Mouse (Mus musculus): ENCODE results near the gene Slc35a3. TPM values are rescaled to one million over a fixed set of nuclear protein-coding genes. Genes with fewer than 3 reads are reported as not detected.
"Not testable (repeated sequence)": the region's sequence is repeated elsewhere in the genome, so short reads cannot be mapped to it uniquely, and the experiment has no call there.

Slc35a3 gene
- 48.4 and 57.3 TPM in 2 replicates for total RNA-seq (2017)

DNA sequence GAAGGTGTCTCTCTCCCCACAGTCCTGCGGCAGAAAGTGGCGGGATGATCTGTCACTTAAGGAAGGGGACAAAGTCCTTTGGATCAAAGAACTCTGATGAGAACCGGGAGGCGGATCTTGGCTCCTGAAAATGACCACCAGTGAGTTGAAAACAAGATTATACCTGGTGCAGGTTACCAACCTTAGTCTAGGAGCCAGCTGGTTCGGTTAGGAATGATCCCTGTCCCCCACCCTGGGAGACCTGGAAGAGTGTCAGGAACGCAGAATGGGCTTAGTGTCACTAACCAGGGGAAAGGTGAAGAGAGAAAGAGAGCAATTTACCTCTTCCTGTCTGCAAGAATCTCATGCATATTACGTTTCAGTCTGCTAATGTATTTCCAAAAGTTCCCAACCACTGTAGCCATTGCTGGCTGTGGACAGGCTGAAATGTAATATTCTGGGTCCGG, at the start of gene Slc35a3:
TSS of gene Slc35a3 (minus strand) at position 396 of the 446 bp plus-strand sequence.
- peak in 1 of 2 experiments; percentile 7; a peak in 1 of 4 replicates for ATAC-seq (replicated peaks in 1 of 2; ENCODE audit: insufficient read depth in 1 of 2, low FRiP score in 2 of 2, low TSS enrichment in 1 of 2, low read depth in 1 of 2, poor library complexity in 2 of 2, severe bottlenecking in 2 of 2)

DNA sequence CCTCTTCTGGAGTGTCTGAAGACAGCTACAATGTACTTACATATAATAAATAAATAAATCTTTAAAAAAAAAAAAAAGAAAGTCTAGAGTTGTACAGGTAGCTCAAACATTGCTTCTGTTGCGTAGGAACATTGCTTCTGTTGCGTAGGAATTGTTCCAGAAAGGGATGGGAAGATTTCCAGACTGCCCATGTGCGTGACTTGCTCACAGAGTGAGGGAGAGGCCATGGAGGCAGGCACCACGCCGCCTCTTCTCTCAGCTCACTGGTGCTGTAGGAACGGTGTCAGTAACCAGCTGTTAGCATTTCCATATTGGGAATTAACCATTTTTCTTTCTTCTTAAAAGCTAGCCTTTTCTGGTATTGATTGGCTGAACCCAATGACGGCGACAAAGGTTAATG, 40.2 kb upstream of the Slc35a3 start:
- ATAC-seq (replicated peaks in 1 of 2; ENCODE audit: insufficient read depth in 1 of 2, low FRiP score in 2 of 2, low TSS enrichment in 1 of 2, low read depth in 1 of 2, poor library complexity in 2 of 2, severe bottlenecking in 2 of 2): no peak

DNA sequence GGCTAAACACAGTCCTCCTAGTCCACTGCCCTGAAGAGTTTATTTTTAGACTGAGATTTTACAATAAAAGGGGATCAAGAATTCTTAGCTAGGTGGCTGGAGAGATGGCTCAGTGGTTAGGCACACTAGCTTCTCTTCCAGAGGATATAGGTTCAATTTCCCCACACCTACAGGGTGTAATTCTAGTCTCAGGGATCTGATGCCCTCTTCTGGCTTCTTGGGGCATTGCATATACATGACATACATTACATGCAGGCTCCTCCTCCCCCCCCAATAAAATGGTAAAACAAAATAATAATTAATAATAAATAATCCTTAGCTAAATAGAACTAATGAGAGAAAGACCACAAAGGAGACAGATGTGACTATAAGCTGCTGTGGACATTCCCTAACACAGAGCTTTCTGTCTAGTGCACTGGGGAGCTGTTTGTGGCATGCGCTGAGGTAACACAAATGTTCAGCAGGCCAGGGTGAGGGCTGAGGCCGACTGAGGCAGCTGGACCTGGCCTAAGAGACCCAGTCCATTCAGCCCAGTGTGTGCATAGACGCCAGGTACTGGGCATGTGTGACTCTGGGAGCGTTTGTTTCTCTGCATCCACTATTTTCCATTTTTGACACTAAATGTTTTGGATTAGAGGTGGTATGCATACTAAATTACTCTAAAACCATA, 38.7 kb upstream of the Slc35a3 start:
- ATAC-seq (replicated peaks in 1 of 2; ENCODE audit: insufficient read depth in 1 of 2, low FRiP score in 2 of 2, low TSS enrichment in 1 of 2, low read depth in 1 of 2, poor library complexity in 2 of 2, severe bottlenecking in 2 of 2): peak; percentile 77 to 82; a peak in 3 of 4 replicates

DNA sequence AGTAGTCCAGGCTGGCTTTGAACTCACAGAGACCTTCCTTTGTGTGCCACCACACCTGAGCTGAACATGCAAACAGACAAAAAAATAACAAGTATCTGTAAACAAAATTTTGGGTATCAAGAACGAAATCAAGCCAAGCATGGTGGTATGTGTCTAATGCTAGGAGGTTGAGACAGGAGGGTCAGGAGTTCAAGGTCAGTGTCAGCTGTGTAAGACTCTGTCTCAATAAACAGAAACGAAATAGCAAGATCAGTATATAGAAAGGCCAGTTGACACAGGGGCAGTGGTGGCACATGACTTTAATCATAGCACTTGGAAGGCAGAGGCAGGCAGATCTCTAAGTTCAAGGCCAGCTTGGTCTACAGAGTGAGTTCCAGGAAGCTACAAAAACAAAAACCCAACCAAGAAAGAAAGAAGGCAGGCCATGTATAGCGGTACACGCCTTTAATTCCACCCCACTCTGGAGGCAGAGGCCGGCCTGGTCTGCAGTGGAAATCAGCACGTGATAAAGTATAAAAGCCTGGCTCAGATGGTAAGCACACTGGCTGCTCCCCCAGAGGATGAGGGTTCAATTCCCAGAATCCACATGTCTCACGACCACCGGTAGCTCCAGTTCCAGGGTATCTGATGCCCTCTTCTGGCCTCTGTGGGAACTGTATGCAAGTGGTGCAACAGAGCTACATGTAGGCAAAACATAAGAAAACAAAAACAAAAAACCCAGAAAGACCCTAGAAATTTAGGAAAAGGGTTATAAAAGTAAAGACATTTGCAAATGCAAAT, 36.0 kb upstream of the Slc35a3 start:
- ATAC-seq (replicated peaks in 1 of 2; ENCODE audit: insufficient read depth in 1 of 2, low FRiP score in 2 of 2, low TSS enrichment in 1 of 2, low read depth in 1 of 2, poor library complexity in 2 of 2, severe bottlenecking in 2 of 2): peak in 1 of 2 experiments; percentile 53; a peak in 2 of 4 replicates

DNA sequence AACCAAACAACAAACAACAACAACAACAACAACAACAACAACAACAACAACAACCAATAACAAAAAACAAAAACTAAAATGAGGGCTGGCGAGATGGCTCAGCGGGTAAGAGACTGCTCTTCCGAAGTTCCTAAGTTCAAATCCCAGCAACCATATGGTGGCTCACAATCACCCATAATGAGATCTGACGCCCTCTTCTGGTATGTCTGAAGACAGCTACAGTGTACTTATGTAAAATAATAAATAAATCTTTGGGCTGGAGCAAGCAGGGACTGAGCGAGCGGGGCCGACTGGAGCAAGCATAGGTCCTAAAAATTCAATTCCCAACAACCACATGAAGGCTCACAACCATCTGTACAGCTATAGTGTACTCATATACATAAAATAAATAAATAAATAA, 35.0 kb upstream of the Slc35a3 start:
- not testable (repeated sequence) for ATAC-seq (replicated peaks in 1 of 2; ENCODE audit: insufficient read depth in 1 of 2, low FRiP score in 2 of 2, low TSS enrichment in 1 of 2, low read depth in 1 of 2, poor library complexity in 2 of 2, severe bottlenecking in 2 of 2)

DNA sequence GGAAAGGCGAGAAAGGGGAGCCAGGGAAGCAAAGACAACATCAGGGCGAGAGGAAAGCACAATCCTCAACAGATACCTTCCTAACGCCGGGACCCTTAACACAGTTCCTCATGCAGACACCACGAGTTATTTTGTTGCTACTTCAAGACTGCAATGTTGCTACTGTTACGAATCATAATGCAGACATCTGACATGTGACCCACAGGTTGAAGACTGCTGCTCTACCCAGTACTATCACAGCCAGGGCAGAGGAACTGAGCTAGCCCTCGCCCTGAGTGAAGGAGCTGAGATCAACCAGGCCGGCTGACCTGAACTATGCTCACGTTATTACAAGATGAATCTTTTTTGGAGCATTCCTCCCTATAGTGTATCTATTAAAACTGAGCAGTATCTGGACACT, 28.3 kb upstream of the Slc35a3 start:
- ATAC-seq (replicated peaks in 1 of 2; ENCODE audit: insufficient read depth in 1 of 2, low FRiP score in 2 of 2, low TSS enrichment in 1 of 2, low read depth in 1 of 2, poor library complexity in 2 of 2, severe bottlenecking in 2 of 2): no peak

DNA sequence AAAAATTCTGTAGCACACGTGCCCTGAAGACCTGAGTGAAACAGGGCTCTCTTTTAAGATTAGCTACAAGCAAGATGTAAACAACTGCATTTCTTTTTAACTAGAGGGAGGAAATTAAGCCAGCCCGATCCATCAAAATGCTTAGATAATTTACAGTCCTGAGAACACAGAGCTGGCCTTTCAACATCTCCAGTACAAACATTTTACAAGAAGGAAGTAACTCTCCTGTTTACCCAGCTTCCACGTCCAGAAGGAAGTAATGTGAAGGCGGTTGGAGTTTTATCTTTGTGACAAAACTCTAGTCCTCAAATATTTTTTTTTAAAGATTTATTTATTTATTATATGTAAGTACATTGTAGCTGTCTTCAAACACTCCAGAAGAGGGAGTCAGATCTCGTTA, 27.5 kb upstream of the Slc35a3 start:
- no peak for ATAC-seq (replicated peaks in 1 of 2; ENCODE audit: insufficient read depth in 1 of 2, low FRiP score in 2 of 2, low TSS enrichment in 1 of 2, low read depth in 1 of 2, poor library complexity in 2 of 2, severe bottlenecking in 2 of 2)

DNA sequence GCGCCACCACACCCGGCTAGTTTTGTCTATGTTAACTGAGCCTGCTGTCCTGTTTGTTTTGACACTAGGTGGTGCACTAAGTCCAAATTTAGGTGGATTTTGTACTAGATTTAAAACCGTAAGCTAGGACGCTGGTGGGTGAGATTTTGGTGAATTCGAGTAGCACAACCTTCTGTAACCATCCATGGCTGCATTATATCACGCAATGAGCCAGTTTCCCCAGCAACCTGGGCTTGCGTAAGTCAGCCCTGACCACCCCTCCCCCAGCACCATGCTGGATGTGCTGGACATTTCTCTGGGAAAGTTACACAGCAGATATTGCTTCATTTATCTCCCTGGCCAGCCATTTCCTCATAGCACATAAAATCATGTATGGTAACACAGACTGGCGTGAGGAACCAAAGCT, 24.7 kb upstream of the Slc35a3 start:
- ATAC-seq (replicated peaks in 1 of 2; ENCODE audit: insufficient read depth in 1 of 2, low FRiP score in 2 of 2, low TSS enrichment in 1 of 2, low read depth in 1 of 2, poor library complexity in 2 of 2, severe bottlenecking in 2 of 2): peak in 1 of 2 experiments; percentile 66; a peak in 2 of 4 replicates

DNA sequence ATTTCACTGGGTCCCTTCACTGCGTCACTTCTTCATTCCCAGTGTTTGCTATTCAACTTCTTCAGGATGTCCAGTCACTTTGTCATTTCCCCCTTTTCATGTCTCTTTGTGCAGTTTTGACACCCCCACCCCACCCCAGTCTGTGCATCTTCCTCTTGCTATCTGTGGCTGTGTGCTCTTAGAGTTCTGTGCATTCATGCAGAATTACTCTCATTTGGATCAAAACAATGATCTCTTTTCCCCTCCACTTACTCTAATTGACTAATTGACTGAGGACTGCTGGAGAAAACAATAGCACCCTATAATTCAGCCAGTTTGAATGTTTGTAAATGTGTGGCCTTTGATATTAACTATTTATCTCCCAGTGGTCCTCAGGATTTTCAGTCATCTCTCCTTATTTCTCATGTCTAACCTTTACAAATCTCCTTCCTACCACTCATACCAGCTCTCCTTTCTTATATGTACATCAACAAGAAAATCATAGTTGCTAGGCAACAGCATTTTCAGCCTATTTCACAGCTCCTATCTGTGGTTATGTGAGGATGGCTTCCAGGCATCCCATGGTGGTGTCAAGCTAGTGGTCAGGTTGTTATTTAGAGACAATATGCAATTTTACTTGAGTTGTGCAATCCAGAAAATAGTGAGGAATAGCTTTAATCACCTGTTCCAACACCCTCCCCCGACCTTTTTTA, 17.0 kb upstream of the Slc35a3 start:
- no peak for ATAC-seq (replicated peaks in 1 of 2; ENCODE audit: insufficient read depth in 1 of 2, low FRiP score in 2 of 2, low TSS enrichment in 1 of 2, low read depth in 1 of 2, poor library complexity in 2 of 2, severe bottlenecking in 2 of 2)

DNA sequence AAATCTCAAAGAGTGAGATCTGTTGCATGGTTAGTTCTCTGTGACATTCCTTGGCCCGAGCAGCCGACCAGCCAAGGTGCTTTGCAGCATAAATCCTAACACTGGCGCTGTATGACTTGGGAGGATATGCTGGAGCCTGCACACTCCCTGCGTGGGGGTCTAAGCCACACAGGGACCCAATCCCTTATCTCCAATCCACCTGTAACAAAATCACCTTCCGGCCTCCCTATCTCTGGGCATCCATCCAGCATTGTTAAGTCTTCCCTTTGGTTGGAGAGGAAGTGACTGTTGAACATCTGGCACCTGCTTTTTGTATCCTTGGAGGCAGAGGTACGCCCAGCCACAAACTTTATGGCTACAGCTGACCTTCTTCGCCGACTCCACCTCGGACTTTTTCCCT, 14.2 kb upstream of the Slc35a3 start:
- peak; percentile 80 to 88 for ATAC-seq (replicated peaks in 1 of 2; ENCODE audit: insufficient read depth in 1 of 2, low FRiP score in 2 of 2, low TSS enrichment in 1 of 2, low read depth in 1 of 2, poor library complexity in 2 of 2, severe bottlenecking in 2 of 2)

DNA sequence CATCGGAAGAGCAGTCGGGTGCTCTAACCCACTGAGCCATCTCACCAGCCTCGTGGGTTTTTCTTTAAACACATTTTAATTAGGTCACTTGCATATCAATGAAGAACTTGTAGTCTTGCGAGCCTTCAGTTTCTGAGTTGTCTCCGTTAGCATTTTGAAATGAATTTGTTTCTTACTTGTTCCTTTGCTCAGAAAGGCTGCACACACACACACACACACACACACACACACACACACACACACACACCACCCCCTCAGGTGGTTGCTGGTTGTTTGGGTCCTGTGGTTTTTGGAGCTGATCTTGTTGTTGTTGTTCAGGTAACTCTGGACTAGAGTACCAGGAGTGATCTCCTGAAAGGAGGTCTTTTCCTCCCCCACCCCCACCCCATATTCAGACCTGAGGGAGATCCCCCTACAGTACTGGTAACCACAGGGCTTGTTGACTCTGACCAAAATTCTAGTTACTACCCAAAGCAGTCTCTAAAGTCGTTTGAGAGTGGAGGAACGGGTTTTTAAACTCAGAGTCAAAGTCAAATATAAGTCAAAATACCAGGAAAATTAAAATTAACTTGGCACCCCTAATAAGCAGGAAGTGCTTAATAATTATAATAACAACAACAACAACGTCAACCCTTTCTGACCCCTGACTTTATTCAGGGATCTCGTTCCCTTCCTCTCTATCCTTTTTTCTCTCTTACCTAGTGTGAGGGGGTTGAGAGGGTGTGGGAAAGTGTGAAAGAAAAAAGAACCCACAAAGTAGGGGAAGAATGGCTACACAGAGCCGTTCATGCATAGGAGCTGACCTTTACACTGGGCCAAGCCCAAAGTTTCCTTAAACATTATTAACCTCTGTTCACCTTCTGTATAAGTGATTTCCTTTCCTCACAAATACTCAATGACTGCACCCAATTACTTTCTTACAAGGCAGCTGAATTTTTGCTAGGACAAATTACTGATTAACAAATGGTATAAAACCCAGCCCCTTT, 11.2 kb upstream of the Slc35a3 start:
- ATAC-seq (replicated peaks in 1 of 2; ENCODE audit: insufficient read depth in 1 of 2, low FRiP score in 2 of 2, low TSS enrichment in 1 of 2, low read depth in 1 of 2, poor library complexity in 2 of 2, severe bottlenecking in 2 of 2): no peak

DNA sequence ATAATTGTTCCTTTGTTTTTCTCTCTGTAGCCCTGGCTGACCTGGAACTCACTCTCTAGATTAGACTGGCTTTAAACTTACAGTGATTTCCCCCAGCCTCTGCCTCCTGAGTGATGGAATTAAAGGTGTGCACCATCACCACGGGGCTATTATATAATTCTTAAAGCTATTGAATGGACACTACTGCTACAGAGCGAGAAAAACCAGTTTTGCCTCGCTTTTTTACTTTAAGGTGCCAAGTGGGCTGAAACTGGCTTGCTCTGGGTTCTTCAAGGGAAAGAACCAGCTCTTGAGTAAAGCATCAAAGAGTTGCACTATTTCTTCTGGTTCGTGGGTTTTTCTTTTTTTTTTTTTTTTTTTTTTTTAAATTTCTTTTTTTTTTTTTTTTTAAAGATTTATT, 10.3 kb upstream of the Slc35a3 start:
- ATAC-seq (replicated peaks in 1 of 2; ENCODE audit: insufficient read depth in 1 of 2, low FRiP score in 2 of 2, low TSS enrichment in 1 of 2, low read depth in 1 of 2, poor library complexity in 2 of 2, severe bottlenecking in 2 of 2): no peak

DNA sequence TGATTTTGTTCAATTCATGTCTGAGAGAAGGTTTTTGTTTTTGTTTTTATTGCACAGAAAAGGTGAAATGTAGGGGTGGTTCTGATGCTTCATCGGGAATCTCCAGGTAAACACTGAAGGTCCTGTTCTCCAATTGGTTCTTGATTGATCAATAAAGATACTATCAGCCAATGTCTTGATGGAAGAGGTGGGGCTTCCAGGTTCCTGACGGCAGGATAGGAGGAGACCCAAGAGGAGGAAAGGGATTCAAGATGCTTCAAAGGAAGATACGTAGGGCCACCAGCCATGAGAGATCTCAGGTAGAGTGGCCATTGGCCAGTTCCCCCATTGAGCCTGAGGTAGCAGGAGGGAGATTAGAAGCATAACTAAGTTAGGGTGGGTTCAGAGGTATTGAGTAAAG, 6.3 kb upstream of the Slc35a3 start:
- no peak for ATAC-seq (replicated peaks in 1 of 2; ENCODE audit: insufficient read depth in 1 of 2, low FRiP score in 2 of 2, low TSS enrichment in 1 of 2, low read depth in 1 of 2, poor library complexity in 2 of 2, severe bottlenecking in 2 of 2)

DNA sequence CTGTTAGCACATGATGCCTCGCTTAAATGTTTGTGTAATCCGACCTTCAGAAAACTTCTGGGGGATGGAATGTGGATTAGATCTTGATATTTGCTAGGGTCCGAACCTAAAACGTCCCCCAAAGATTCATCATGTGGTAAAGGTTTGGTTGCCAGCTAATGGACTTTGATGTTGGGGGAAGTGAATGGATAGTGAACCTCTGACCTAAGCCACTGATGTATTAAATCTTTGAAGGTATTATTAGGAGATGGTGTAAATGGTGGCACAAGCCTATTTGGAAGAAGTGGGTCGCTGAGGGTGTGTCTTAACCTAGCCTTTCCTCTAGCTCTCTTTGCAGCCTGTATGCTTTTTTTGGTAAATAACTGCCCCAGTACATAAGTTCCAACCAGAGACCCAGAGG, 400 bp upstream of the Slc35a3 start:
- ATAC-seq (replicated peaks in 1 of 2; ENCODE audit: insufficient read depth in 1 of 2, low FRiP score in 2 of 2, low TSS enrichment in 1 of 2, low read depth in 1 of 2, poor library complexity in 2 of 2, severe bottlenecking in 2 of 2): no peak

DNA sequence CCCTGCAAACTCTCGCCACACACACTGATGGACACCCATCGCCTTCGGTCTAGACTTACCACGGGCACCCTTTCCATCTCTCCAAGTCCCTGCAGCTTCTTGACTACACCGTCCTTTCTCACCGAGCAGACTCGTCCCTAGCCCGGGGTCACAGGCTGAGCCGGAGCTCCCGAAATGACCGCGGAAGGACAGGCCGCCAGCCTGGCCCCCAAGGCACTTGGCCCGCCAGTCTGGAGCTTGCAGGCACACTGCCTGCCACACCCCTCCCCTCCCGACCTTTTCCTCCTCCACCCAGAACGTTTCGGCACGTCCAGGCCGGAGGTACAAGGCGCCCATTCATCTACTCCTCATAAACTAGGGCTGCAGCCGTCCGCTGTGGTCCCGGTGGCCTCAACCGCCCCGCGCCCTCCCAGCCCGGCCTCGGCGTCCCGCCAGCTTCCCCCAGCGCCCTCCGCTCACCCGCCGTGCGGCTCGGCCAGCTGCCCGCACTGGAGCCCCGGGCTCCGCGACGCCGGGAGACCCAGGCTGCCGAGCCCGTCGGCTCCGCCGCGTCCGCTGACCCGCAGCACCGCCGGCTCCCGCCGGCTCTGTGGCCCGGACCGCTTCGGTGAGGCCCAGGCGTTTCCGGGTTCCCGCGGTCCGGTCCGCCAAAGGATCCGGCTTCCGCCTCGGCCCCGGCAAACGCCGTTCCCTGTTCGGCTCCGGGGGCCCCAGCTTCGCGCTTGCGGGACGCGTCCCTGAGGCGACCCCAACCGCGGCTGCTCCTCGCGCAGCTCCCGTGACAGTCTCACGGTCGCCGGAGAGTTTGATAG, 801 bp downstream of the Slc35a3 start:
- peak; percentile 74 to 85 for ATAC-seq (replicated peaks in 1 of 2; ENCODE audit: insufficient read depth in 1 of 2, low FRiP score in 2 of 2, low TSS enrichment in 1 of 2, low read depth in 1 of 2, poor library complexity in 2 of 2, severe bottlenecking in 2 of 2)

DNA sequence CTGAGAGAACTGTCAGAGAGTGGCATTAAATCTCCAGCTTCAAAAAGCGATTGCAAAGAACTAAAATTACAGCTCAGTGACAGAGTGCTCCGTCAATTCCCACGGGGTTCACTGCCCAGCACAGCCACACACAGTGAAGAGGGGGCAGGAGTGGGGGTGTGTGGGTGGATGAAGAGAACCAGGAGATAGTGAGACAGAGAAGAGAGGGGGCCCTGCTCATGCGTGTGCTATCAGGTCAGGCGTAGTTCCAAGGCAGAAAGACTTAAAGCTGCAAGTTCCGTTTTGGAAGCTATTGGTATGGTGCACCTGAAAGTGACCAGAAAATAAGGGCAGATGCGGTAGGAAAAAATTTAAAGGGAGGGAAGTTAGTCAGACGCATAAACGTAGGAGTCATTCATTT, 1.7 kb downstream of the Slc35a3 start:
- ATAC-seq (replicated peaks in 1 of 2; ENCODE audit: insufficient read depth in 1 of 2, low FRiP score in 2 of 2, low TSS enrichment in 1 of 2, low read depth in 1 of 2, poor library complexity in 2 of 2, severe bottlenecking in 2 of 2): peak in 1 of 2 experiments; percentile 29; a peak in 2 of 4 replicates
